Mouse (Mus musculus): ENCODE data around the gene Inha. TPM values are rescaled to one million over a fixed set of nuclear protein-coding genes. Genes with fewer than 3 reads are reported as not detected.

Inha gene
- polyA plus RNA-seq, 1 experiment = 2.9 TPM

DNA sequence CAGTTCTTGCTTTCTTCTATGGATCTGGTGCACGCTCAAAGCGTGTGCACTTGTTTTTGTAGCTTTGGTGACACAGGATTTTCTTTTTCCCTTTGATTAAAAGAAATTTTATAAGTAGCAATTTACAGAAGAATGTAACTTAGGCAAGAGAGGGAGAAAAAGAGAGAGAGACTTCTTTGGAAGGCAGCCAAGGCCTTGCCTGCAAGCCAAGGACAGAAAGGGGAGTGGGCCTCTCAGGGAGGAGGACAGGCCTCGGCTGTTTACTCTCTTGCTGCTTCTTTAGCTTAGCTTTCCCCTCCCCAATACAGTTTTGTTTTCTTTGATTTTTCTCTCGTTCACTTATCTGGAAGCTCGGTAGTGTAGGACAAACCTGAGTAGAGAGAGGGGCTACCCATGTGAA, 12.7 kb downstream of the Inha start:
- no peaks in the 10 kb centered on the region for H3K36me3 ChIP-seq (ENCODE audit: control insufficient read depth, insufficient read depth, low read length)
- H3K27me3 ChIP-seq (ENCODE audit: control insufficient read depth, insufficient read depth, low read length) = no peaks in the 10 kb centered on the region
- DNase-seq (ENCODE audit: low read depth in 1 of 2, low spot score in 2 of 2) = no peak
- no peak overlapping the region for H3K4me3 ChIP-seq (ENCODE audit: extremely low read depth, insufficient read depth, insufficient read length)
- H3K27ac ChIP-seq (ENCODE audit: insufficient read depth, low read length) = no peak overlapping the region
- no peak for TF ChIP-seq CTCF (IDR thresholded peaks at IDR 0.05; ENCODE audit: extremely low read depth, insufficient read depth, insufficient read length, insufficient replicate concordance)
- TF ChIP-seq POLR2A (IDR thresholded peaks at IDR 0.05; ENCODE audit: low read depth, low read length) = no peak
- WGBS = 90% methylated on average over 5 of the region's 5 CpGs
- H3K4me1 ChIP-seq (ENCODE audit: control insufficient read depth, insufficient read depth, insufficient read length) = peaks cover 3% of the 10 kb centered on the region; the same call in 1 of the 2 replicates

DNA sequence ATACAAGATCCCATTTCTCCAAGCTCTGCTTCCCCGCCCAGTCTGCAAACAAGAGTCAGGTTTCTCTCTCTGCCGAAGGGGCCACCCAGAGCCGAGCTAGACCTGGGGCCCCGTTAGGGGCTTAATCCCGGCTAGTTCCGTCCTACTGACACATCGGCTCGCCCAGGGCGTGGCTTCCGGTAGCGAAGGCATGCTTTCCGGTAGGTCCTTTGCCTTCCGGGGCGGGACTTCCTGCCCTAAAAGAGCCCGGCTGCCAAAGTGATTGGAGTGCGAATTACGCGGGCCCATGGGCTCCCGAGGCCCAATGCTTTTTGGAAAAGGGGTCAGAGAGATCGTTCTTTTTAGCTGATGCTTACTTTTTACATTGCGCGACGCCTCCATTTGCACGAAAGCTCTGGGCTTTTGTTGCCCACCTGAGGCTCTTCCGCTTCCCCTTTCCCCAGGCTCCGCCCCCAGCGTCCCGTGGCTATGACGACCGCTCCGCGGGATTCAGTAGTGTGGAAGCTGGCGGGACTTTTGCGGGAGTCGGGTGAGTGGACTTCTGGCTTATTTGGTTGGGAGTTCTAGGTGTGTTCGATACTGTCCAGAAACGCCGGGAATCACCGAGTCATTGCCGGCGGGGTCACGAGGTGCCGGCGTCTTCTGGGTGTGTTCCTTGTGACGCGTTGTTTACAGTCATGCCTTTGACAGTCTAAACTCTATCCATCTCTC, 14.6 kb downstream of the Inha start, which contains the start of gene Stk11ip:
Gene Stk11ip, plus strand, starts transcription at position 209 of the 711 bp plus-strand sequence.
- H3K4me1 ChIP-seq (ENCODE audit: control insufficient read depth, insufficient read depth, insufficient read length) = peaks cover 3% of the 10 kb centered on the region; the same call in 1 of the 2 replicates
- no peaks in the 10 kb centered on the region for H3K27me3 ChIP-seq (ENCODE audit: control insufficient read depth, insufficient read depth, low read length)
- under 1% methylated on average over 46 of the region's 46 CpGs for WGBS
- H3K27ac ChIP-seq (ENCODE audit: insufficient read depth, low read length) = peak within 1 kb of the TSS; percentile 92
- DNase-seq (ENCODE audit: low read depth in 1 of 2, low spot score in 2 of 2) = peak; percentile 89
- H3K4me3 ChIP-seq (ENCODE audit: extremely low read depth, insufficient read depth, insufficient read length) = peak within 1 kb of the TSS; percentile 72
- TF ChIP-seq CTCF (IDR thresholded peaks at IDR 0.05; ENCODE audit: extremely low read depth, insufficient read depth, insufficient read length, insufficient replicate concordance) (no peak), POLR2A (IDR thresholded peaks at IDR 0.05; ENCODE audit: low read depth, low read length) (peak; percentile 75)
- peaks cover 3% of the 10 kb centered on the region; the same call in 1 of the 2 replicates for H3K36me3 ChIP-seq (ENCODE audit: control insufficient read depth, insufficient read depth, low read length)

DNA sequence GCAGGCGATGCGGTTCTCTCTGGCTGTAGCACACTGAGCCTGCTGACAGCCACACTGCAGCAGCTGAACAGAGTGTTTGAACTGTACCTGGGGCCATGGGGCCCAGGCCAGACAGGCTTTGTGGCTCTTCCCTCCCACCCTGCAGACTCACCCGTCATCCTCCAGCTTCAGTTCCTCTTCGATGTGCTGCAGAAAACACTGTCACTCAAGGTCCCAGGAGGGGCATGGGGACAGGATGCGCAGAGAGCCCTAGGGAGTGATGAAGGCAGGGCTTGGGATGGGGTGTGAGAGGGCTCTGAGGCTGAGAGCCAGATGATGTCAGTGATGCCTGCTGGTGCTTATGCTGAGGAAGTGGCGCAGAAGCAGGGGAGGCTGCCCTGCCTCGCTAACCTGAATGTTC, 17.8 kb downstream of the Inha start:
- Histone ChIP-seq H3K4me1 (ENCODE audit: control insufficient read depth, insufficient read depth, insufficient read length) (peaks cover 3% of the 10 kb centered on the region; the same call in 1 of the 2 replicates), H3K4me3 (ENCODE audit: extremely low read depth, insufficient read depth, insufficient read length) (no peak overlapping the region), H3K27me3 (ENCODE audit: control insufficient read depth, insufficient read depth, low read length) (no peaks in the 10 kb centered on the region), H3K36me3 (ENCODE audit: control insufficient read depth, insufficient read depth, low read length) (peaks cover 12% of the 10 kb centered on the region), H3K27ac (ENCODE audit: insufficient read depth, low read length) (peak overlapping the region; percentile 45)
- peak; percentile 71 to 86 for DNase-seq (ENCODE audit: low read depth in 1 of 2, low spot score in 2 of 2)
- 52% methylated on average over 7 of the region's 7 CpGs for WGBS
- TF ChIP-seq CTCF (IDR thresholded peaks at IDR 0.05; ENCODE audit: extremely low read depth, insufficient read depth, insufficient read length, insufficient replicate concordance) (no peak), POLR2A (IDR thresholded peaks at IDR 0.05; ENCODE audit: low read depth, low read length) (no peak)

DNA sequence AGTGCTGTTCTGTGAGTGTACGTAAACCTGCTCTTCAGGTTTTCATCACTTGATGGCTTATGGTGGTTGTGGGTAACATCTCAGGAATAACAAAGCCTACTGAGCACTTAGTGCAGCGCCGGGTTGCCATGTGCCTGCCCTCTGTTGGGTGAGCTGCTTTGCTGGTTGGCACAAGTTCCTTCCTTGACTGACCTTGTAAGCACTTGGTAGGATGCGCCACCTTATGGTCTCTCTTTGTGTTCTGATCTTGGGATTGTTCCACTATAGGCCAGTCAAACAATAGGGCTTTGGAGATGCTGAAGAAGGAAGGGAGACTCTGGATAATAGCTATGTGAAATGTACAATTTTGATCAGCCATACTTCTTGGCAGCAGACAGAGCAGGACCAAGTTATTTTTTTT, 23.7 kb downstream of the Inha start:
- 85% methylated on average over 4 of the region's 4 CpGs for WGBS
- DNase-seq (ENCODE audit: low read depth in 1 of 2, low spot score in 2 of 2) = no peak
- Histone ChIP-seq H3K36me3 (ENCODE audit: control insufficient read depth, insufficient read depth, low read length) (peaks cover 37% of the 10 kb centered on the region), H3K4me3 (ENCODE audit: extremely low read depth, insufficient read depth, insufficient read length) (no peak overlapping the region), H3K27ac (ENCODE audit: insufficient read depth, low read length) (no peak overlapping the region), H3K27me3 (ENCODE audit: control insufficient read depth, insufficient read depth, low read length) (no peaks in the 10 kb centered on the region), H3K4me1 (ENCODE audit: control insufficient read depth, insufficient read depth, insufficient read length) (no peaks in the 10 kb centered on the region)
- TF ChIP-seq CTCF (IDR thresholded peaks at IDR 0.05; ENCODE audit: extremely low read depth, insufficient read depth, insufficient read length, insufficient replicate concordance) (no peak), POLR2A (IDR thresholded peaks at IDR 0.05; ENCODE audit: low read depth, low read length) (no peak)

DNA sequence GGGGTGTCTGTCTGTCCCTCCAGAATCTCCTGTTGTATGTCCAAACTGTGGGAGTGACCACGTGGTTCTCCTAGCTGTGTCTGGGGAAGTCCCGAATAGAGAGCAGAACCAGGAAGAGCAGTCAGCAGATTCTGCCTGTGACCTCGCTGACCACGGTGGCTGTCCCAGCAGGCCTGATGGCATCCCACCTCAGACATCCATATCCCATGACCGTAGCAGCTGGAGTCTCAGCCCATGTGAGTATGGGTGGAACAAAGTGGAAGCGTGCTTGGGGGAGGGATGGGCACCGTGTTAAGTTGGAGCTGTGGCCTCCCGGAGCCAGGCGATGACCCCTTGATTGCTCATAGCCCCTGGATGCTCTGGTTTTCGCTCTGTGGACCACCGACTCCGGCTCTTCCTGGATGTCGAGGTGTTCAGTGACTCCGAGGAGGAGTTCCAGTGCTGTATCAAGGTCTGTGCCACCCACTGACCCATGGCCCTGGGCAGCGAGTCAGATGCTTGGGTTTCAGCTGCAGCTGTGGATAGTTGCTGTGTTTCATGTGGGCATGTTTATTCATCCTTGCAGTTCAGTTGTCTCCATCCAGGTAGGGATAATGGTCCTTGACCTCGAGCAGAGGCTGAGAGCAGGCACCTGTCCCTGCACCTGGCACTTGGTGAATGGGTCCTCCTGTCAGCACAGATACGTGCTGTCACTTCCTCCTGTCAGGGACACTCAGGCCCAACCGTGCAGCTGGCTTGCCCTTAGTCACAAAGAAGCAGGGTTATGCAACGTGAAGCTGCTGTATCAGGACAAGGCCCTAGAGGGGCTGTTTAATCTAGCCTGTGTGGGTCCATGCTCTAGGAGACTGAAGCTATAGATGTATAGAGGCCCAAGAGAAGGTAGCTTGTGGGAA, 25.6 kb downstream of the Inha start:
- DNase-seq (ENCODE audit: low read depth in 1 of 2, low spot score in 2 of 2) = no peak
- TF ChIP-seq POLR2A (IDR thresholded peaks at IDR 0.05; ENCODE audit: low read depth, low read length) = no peak
- TF ChIP-seq CTCF (IDR thresholded peaks at IDR 0.05; ENCODE audit: extremely low read depth, insufficient read depth, insufficient read length, insufficient replicate concordance) = no peak
- no peak overlapping the region for H3K4me3 ChIP-seq (ENCODE audit: extremely low read depth, insufficient read depth, insufficient read length)
- no peak overlapping the region for H3K27ac ChIP-seq (ENCODE audit: insufficient read depth, low read length)
- peaks cover 36% of the 10 kb centered on the region for H3K36me3 ChIP-seq (ENCODE audit: control insufficient read depth, insufficient read depth, low read length)
- no peaks in the 10 kb centered on the region for H3K27me3 ChIP-seq (ENCODE audit: control insufficient read depth, insufficient read depth, low read length)
- WGBS = 87% methylated on average over 19 of the region's 19 CpGs
- H3K4me1 ChIP-seq (ENCODE audit: control insufficient read depth, insufficient read depth, insufficient read length) = no peaks in the 10 kb centered on the region

DNA sequence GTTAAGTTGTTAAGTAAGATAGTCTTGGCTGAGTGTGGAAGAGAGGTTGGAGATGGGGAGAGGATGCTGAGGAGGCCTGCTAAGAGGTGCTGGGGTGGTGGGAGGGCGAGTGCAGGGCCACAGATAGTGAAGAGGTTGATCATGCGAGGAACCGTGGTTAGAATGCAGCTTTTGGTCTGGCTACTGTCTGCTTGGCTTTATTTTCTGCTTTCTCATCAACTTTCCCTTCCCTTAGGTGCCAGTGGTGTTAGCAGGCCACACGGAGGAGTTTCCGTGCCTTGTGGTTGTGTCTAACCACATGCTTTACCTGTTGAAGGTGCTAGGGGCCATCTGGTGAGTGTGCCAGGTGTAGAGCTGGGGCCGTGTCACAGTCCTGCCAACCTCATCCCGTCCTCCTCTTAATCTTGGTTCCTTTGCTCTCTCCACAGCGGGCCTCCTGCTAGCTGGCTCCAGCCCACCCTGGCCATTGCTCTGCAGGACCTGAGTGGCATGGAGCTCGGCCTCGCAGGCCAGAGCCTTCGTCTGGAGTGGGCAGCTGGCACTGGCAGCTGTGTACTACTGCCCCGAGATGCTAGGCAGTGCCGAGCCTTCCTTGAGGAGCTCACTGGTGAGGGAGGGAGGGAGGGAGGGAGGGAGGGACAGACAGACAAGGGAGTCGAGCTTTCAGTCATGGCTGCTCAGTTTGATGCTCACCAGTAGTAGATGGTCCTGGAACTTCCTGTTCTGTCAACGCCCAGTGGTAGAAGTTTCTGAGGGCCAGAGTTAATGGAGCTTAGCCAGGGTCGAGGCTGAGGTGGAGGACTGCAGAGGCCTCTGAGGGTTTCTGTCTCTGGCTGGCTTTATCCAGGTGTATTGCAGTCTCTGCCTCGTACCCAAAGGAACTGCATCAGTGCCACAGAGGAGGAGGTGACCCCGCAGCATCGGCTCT, 26.7 kb downstream of the Inha start:
- Histone ChIP-seq H3K27me3 (ENCODE audit: control insufficient read depth, insufficient read depth, low read length) (no peaks in the 10 kb centered on the region), H3K36me3 (ENCODE audit: control insufficient read depth, insufficient read depth, low read length) (peaks cover 36% of the 10 kb centered on the region), H3K27ac (ENCODE audit: insufficient read depth, low read length) (no peak overlapping the region), H3K4me3 (ENCODE audit: extremely low read depth, insufficient read depth, insufficient read length) (no peak overlapping the region), H3K4me1 (ENCODE audit: control insufficient read depth, insufficient read depth, insufficient read length) (no peaks in the 10 kb centered on the region)
- DNase-seq (ENCODE audit: low read depth in 1 of 2, low spot score in 2 of 2) = no peak
- TF ChIP-seq CTCF (IDR thresholded peaks at IDR 0.05; ENCODE audit: extremely low read depth, insufficient read depth, insufficient read length, insufficient replicate concordance) (no peak), POLR2A (IDR thresholded peaks at IDR 0.05; ENCODE audit: low read depth, low read length) (no peak)
- WGBS = 87% methylated on average over 19 of the region's 19 CpGs

Measured in spleen, adult 2 months (tissue).